Mouse (Mus musculus) adrenal gland, postnatal 4 days (tissue): ENCODE data around the gene Crmp1. TPM values are rescaled to one million over a fixed set of nuclear protein-coding genes. Genes with fewer than 3 reads are reported as not detected.

ENCODE experiments used
- DNase-seq, 2 experiments: peaks; one replicate each; pipeline ENCODE4 v3.0.0; 2021 to 2022; ENCODE audit warnings: low spot score in 2 of 2, mixed read lengths in 2 of 2
- long read RNA-seq, 2 experiments: library from polyadenylated mRNA; stranded (forward); transcript quantifications; one replicate each; pipeline ENCODE4 v2.0.0; 2021
- total RNA-seq, 2 experiments: library from RNA; stranded (reverse); gene quantifications; 2 replicates each; pipeline ENCODE4 v1.2.3; 2021

The Crmp1 gene
- 10 to 100 TPM; 34.1 to 41.3 TPM for total RNA-seq
- long read RNA-seq, experiment 1, transcript Crmp1-201 (14 exons, 2,906 nt), result major isoform, 11 of 25 reads
- long read RNA-seq, experiment 1, transcript Crmp1-202 (14 exons, 3,051 nt), result minor isoform, 7 of 25 reads
- long read RNA-seq, experiment 1, partial matches to known transcripts, result 5 of 25 reads
- long read RNA-seq, experiment 1, other reads (novel, unspliced or antisense), result 2 of 25 reads
- long read RNA-seq, experiment 2, transcript Crmp1-202 (14 exons, 3,051 nt), result minor isoform, 15 of 75 reads
- long read RNA-seq, experiment 2, transcript Crmp1-201 (14 exons, 2,906 nt), result major isoform, 43 of 75 reads
- long read RNA-seq, experiment 2, partial matches to known transcripts, result 8 of 75 reads
- long read RNA-seq, experiment 2, other reads (novel, unspliced or antisense), result 9 of 75 reads

GRCm38 (mm10) chr5:37241651-37242151 is at the start of gene Crmp1:
TSS of gene Crmp1 (plus strand) at chr5:37241940.
- DNase-seq, result peak in 1 of 2 experiments; percentile 7

DNA sequence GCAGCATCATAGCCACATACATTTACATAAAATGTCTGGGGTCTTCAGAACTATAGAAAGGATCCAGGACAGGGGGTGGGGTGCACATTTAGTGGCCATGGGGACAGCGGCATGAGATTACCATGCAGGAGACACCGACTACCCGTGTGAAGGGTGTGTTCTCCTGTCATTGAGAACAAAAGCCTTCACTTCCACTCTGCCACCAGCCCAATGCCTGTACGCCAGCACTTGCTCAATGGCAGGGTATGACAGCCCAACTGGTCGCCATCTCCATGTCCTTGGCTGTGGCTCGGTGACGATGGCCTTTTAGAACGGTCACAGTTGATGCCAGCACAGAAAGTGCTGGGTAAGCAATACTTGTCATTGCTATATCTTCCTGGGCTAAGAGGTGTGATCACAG is 45.5 kb upstream of the Crmp1 start:
- DNase-seq, result no peak

DNA sequence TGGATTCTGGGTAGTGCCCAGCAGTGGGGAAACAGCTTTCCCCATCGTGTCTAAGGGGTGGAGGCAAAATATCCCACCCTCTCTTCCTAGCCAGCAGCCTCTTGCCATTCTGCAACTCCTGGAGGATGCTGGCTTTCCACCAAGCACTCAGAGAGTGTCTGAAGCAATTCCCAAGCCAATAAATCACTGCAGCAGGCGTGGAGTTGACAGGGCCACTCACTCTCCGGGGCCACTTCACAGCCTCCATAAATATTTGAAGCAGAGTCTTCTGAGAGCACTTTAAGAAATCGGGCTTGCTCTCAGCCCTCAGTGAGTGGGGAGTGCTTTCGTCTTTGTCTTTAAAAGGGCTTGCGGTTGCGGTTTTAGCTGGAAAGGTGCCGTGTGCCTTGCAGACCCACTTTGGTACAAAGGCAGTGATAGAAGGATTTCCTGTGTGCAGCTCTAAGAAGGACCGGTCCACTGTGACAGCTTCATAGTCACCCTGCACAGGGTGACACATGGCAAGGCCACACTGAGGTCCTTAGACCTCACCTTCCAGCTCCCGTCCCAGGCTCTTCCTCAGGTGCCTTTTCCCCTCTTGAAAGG is 45.0 kb upstream of the Crmp1 start:
- DNase-seq, result no peak

DNA sequence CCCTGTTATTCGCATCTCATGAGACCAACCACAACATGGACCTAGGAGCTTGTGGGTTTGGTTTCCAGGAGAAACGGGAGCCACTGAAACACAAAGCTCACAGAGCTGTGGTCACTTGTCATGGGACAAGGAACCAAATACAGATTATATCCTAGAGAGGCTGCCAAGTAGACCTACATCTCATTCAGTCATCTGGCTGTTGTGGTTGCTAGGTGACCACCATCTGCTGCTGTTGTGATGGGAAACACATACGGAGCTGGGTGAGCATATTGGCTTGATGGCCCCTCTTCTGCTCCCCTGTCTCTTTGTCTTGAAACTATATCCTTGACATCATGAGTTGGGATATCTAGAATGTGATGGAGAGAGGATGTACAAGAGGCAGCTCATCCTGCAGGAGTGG is 44.3 kb upstream of the Crmp1 start:
- no peak for DNase-seq

- no peak for DNase-seq
Measured at GRCm38 (mm10) chr5:37198011-37198688, 43.6 kb upstream of the Crmp1 start.

DNA sequence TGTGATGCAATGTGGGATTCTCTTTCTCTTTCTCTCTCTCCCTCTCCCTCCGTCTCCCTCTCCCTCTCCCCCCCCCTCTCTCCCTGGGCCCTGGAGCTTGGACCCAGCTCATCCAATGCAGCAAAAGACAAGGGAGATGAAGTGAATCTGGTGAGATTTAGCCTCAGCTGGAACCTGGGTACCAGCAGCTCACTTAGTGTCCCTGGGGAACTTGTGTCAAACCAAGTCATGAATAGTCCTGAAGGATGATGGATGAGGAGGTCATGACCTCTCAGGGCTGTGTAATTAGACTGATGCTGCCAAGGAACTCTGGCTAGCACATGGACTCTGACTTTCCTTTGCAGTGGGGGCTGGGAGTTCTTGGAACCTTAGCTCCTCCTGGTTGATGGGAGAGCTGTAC is 39.5 kb upstream of the Crmp1 start:
- DNase-seq, result no peak

DNA sequence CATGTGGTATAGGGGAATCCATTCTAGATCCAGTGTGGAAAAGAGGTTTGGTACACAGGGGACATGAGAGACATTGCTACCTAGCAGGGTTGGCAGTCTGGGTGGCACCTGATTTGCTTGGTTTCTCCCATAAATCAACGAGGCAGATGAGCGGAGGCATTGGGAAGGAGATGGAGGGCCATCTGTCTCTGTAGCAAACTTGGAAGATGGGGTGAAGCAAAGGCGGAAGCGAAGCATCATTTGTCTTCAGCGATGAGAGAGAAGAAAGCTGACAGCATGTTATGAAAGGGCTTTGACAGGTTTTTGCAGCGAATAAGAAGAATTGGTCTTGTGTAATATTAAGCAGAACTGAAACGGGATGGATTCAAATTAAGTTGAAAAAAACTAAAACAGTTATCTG is 36.9 kb upstream of the Crmp1 start:
- no peak for DNase-seq

DNA sequence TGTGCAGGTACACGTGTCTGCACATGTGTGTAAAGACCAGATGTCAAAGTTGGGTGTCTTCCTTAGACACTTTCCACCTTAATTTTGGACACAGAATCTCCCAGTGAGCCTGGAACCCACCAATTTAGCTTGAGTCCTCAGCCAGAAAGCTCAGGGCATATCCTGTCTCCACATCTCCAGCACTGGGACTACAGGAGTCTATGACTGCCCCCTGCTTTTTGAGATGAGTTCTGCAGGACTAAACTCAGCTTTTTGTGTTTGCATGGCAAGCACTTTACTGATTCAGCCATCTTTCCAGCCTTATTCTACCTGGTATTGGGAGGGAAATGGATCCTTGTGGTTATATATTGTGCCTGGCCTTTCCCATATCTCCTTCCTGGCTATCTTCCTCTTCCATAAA is 36.3 kb upstream of the Crmp1 start:
- DNase-seq, result no peak

- no peak for DNase-seq
Measured at GRCm38 (mm10) chr5:37206364-37206763, 35.4 kb upstream of the Crmp1 start.

- DNase-seq, result no peak
Measured at GRCm38 (mm10) chr5:37212938-37213708, 28.6 kb upstream of the Crmp1 start.

DNA sequence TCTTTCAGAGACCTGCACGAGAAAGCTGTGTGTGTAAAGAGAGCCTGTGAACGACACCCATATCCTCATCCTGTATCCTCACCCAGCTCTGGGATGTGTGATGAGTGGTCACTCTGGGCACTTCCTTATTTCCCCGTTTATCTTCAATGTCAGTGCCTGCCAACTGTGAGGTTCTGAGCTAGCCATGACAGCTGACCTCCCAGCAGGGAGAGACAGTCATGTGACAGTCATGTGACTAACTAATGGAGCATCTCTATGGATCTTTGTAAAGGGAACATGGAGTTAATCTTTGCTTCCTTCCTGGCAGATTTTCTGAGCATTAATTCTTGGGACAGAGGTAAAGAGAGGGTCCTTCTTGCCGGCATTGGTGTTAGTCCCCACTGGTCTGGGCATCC is 28.0 kb upstream of the Crmp1 start:
- DNase-seq, result no peak

DNA sequence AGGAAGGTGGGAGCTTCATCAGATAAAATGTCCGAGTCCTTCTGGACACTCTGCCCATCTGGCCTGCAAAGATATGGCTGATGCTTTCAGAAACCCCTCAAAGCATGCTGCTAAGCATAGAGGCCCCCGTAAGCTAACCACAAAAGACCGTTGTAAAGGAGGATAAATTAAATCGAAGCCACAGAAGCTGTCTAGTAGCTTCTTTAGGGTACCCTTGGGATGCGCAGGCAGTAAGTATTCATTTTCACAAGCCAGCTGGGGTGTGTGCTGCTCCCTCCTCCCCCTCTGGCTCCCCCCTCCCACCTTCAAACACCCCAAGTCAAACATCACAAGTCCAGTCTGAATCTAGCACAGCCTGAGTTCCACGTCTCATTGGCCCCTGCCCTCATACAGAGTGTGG is 27.1 kb upstream of the Crmp1 start:
- no peak for DNase-seq

DNA sequence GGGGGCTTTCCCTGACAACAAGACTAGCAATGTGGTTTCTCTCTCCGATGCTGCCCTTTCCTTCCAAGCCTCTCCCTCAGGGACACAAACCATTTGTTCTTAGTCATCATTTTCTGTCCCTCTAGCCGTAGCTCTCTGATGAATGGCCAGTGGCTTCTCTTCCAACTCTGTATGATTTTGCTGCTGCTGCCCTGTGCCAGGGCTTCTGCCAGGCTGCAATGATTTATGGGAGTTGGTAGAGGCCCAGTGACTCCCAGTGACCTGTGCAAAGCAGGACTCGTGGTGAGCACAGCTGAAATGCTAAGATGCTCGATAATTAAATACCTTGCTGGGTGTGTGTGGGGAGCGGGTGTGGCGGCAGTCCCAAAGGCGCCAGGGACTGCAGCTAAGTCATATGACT is 26.5 kb upstream of the Crmp1 start:
- no peak for DNase-seq

GRCm38 (mm10) chr5:37219615-37220014 is 22.1 kb upstream of the Crmp1 start:
- DNase-seq, result no peak

DNA sequence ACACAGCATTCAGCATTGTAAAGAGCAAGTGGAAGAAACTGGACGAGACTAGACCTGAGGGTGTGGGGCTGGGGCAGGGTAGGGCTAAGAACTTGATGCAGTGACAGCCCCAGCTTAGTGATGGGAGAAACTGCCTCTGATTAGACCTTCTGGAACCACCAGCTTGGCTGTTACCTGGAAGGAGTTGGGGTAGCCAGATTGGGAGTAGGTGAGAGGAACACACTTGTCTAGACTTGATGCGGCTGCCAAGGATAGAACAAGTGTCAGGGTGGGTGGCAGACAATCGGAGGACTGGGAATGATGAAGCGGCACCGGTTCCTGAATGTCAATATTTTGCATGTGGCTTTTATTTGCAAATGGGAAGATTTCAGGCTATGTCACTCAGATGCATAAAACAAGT is 21.2 kb upstream of the Crmp1 start:
- DNase-seq, result no peak

DNA sequence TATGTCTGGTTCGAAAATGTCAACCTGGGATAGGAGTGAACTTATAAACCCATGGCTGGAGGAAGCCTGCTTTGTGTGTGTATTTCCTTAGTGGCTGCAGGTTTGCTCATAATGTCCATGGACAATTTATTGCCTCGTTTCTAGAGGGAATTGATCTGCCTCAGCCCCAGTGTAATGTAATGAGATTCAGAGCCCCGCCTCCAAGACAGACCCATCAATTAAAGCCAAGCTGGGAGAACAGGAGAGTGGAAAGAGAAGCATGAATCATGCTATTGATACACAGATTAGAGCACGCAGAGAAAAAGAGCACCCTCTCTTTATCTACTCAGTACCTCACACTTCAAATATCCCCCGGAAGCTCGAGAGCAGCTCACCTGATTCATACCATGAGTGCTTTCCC is 20.2 kb upstream of the Crmp1 start:
- DNase-seq, result no peak

DNA sequence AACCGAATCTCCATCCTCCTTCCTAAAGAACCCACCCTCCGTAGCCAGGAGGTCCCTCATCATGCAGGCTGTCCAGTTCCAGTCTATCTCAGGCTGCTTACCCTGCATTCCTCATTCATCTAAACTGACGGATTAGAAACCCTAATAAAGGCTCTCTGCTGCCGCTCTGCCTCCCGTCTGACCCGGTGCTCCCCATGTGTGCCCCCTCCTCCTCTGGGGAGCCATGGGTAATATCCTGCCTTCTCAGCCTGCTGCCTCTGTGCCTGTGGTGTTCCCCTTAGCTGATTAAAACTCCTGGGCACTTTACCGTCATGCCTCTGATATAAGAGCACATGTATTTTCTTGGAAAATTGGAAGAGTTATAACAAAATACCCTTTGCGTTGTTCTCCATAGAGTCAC is 19.4 kb upstream of the Crmp1 start:
- DNase-seq, result no peak

DNA sequence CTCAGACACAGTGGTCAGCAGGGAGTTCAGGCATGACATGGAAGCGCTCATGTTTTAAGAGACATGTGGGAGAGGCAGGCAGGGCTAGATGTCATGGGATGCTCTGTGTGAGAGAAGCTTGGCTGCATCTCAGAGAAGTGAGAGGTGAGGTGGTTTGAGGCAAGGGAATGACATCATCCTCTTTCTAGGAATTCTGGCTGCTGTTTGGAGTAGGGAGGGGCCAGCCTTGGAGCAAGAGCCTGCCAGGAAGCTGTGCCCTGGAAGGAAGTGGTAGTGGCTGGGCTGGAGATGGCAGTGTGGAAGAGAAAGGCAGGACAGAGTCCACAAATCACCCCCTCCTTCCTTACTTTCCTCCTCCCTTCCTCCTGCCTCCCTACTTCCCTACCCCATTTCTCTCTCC is 16.0 kb upstream of the Crmp1 start:
- no peak for DNase-seq

DNA sequence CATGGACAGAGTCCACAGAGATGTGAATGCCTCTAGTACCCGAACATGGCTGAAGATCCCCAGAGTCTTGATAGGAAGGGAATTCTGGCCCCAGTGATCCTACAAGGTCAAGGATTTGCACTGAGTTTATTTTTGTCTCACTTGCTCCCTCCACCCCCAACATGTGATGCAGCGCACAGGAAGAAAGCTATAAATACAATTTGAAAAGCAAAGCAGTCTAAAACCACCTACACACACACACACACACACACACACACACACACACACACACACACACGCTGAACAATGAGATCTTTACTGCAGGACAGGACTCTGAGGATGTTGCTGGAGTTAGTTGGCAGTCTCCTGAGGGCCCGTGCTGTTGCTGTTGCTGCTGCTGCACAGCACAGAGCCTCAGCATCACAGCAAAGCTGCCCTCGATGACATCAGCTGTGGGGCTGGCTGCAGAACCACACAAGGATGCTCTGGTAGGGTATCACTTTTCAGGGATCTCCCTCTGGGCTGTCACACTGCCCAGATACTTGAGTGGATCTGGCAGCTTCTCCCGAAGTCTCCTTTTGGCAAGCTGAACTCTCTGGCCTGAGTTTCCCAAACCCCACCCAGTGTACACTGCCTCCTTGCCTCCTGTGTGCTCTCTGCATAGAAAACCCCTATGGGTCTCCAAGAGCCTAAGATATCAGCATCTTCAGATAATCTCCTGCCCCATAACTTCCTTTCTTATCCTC is 13.6 kb upstream of the Crmp1 start:
- DNase-seq, result no peak

DNA sequence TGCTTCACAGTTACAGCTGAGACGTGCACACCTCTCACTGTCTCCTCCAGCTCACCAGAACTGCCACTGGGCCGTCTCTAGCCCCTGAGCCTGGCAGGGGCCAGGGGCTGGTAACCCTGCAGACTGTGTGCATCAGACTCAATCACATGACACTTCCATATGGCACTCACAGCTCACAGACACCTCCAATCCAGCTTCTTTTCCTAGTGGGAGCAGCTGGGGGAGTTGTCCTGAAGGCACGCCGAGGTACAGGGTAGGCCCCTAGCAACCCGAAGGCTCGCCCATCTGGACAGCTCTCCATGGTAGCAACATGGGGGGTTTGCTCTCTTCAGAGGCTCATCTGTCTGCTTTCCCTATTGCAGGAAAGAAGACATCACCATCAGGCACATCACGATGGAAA is 12.8 kb upstream of the Crmp1 start:
- no peak for DNase-seq

DNA sequence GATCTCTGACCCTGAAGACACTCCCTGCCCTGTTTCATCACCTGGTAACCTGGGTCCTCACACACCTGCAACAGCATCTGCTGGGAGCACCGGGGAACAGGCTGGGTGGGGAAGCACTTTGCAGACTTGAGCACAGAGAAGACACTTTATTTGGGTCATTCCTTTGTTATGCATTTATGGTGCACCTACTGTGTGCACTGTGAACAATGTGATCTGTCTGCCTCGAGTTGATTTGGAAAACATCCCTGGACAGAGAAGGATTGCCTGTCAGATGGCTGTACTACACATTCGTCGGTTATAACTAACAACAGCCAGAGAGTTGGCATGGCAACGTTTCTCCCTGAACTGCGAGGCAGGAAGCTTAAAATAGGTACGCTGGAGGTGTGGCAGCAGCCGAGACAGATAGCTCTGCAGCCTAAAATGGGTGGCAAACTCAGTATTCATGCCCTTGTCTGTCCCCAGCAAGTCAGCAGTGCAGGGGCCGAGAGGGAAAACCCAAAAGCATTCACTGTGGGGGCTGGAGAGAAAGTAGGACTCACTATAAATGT is 8.7 kb upstream of the Crmp1 start:
- no peak for DNase-seq
